Mouse (Mus musculus) liver, embryonic 12.5 days (tissue): ENCODE results near the gene Ntsr1. TPM values are rescaled to one million over a fixed set of nuclear protein-coding genes. Genes with fewer than 3 reads are reported as not detected.

ENCODE experiments used
- ATAC-seq: fragments of 200-750 bp; cut with Nextera tagmentation; 2 replicates; pipeline ENCODE4 v1.8.0; 2017; ENCODE audit warnings: moderate number of reproducible peaks, mild to moderate bottlenecking, moderate library complexity
- H3K27ac ChIP-seq: fragments of 300-500 bp; sonication (generic); 2 replicates; pipeline ENCODE4 v1.5.1; 2016; ENCODE audit warnings: mild to moderate bottlenecking
- H3K27me3 ChIP-seq: fragments of 300-500 bp; sonication (generic); replicated peaks from 2 replicates; pipeline ENCODE4 v1.6.1; 2016; ENCODE audit warnings: mild to moderate bottlenecking, moderate library complexity
- H3K36me3 ChIP-seq: fragments of 300-500 bp; sonication (generic); 2 replicates; pipeline ENCODE4 v1.6.1; 2016; ENCODE audit warnings: mild to moderate bottlenecking, moderate library complexity
- H3K4me1 ChIP-seq: fragments of 300-500 bp; sonication (generic); 2 replicates; pipeline ENCODE4 v1.6.1; 2016
- H3K4me2 ChIP-seq: fragments of 300-500 bp; sonication (generic); 2 replicates; pipeline ENCODE4 v1.6.1; 2016; ENCODE audit warnings: mild to moderate bottlenecking, moderate library complexity
- H3K4me3 ChIP-seq: fragments of 300-500 bp; sonication (generic); 2 replicates; pipeline ENCODE4 v1.5.1; 2016; ENCODE audit warnings: mild to moderate bottlenecking, moderate library complexity
- H3K9ac ChIP-seq: fragments of 300-500 bp; sonication (generic); 2 replicates; pipeline ENCODE4 v1.6.1; 2016; ENCODE audit warnings: mild to moderate bottlenecking, moderate library complexity
- H3K9me3 ChIP-seq: fragments of 300-500 bp; sonication (generic); replicated peaks from 2 replicates; pipeline ENCODE4 v1.6.1; 2016; ENCODE audit warnings: mild to moderate bottlenecking, moderate library complexity
- WGBS: fragments of 180-500 bp; shearing (Covaris S2); methylation state at CpG from one replicate; pipeline ENCODE4 v1.1.7; 2016; ENCODE audit not compliant: insufficient replicate concordance; 5-methylcytosine and 5-hydroxymethylcytosine counted together
- polyA plus RNA-seq: library from polyadenylated mRNA; unstranded; fragments of >200 nt; fragmentation: Nextera tagmentation; extraction: Ambion mirVana; gene quantifications from 2 replicates; pipeline ENCODE4 v1.2.1, GENCODE M21; 2016

The Ntsr1 gene
- polyA plus RNA-seq, 1 experiment from 2014 or later: 0.12 TPM

- WGBS: 38% methylated on average over 3 of the region's 3 CpGs
- Histone ChIP-seq H3K9ac (no peak overlapping the region), H3K36me3 (no peaks in the 10 kb centered on the region), H3K4me2 (no peak overlapping the region), H3K27me3 (peaks cover 4% of the 10 kb centered on the region; the same call in 1 of the 2 replicates), H3K27ac (no peak overlapping the region), H3K9me3 (no peaks in the 10 kb centered on the region), H3K4me1 (no peaks in the 10 kb centered on the region), H3K4me3 (no peak overlapping the region)
- no peak for ATAC-seq
These were observed 69.4 kb downstream of the Ntsr1 start for GRCm38 (mm10) chr2:180569028-180569643.

GRCm38 (mm10) chr2:180576482-180576881 lies 76.7 kb downstream of the Ntsr1 start:
- ATAC-seq: no peak
- 44% methylated on average over 4 of the region's 4 CpGs for WGBS
- Histone ChIP-seq H3K4me3 (no peak overlapping the region), H3K27me3 (peaks cover 32% of the 10 kb centered on the region), H3K36me3 (no peaks in the 10 kb centered on the region), H3K9me3 (no peaks in the 10 kb centered on the region), H3K9ac (no peak overlapping the region), H3K27ac (no peak overlapping the region), H3K4me2 (no peak overlapping the region), H3K4me1 (no peaks in the 10 kb centered on the region)

GRCm38 (mm10) chr2:180578686-180579085 lies 78.9 kb downstream of the Ntsr1 start:
- ATAC-seq: no peak
- no peak overlapping the region for H3K4me3 ChIP-seq
- peaks cover 32% of the 10 kb centered on the region for H3K27me3 ChIP-seq
- WGBS: 13% methylated on average over 3 of the region's 3 CpGs
- H3K27ac ChIP-seq: no peak overlapping the region
- H3K9ac ChIP-seq: no peak overlapping the region
- H3K36me3 ChIP-seq: no peaks in the 10 kb centered on the region
- H3K4me2 ChIP-seq: no peak overlapping the region
- H3K9me3 ChIP-seq: no peaks in the 10 kb centered on the region
- peaks cover 14% of the 10 kb centered on the region for H3K4me1 ChIP-seq

- Histone ChIP-seq H3K9ac (no peak within 1 kb of the TSS; the same call in 1 of the 2 replicates), H3K4me2 (peak within 1 kb of the TSS; percentile 99), H3K27me3 (peaks cover 23% of the 10 kb centered on the region; the same call in 1 of the 2 replicates), H3K27ac (no peak within 1 kb of the TSS), H3K4me1 (peaks cover 20% of the 10 kb centered on the region), H3K9me3 (no peaks in the 10 kb centered on the region), H3K4me3 (no peak within 1 kb of the TSS), H3K36me3 (peaks cover 19% of the 10 kb centered on the region)
- no peak for ATAC-seq
- WGBS: 64% methylated on average over 3 of the region's 3 CpGs
These were observed 81.2 kb downstream of the Ntsr1 start, which contains the start of gene Mrgbp for GRCm38 (mm10) chr2:180581002-180581401. Gene Mrgbp, plus strand, starts transcription at chr2:180581304.

- Histone ChIP-seq H3K4me3 (peak overlapping the region; percentile 87), H3K9me3 (no peaks in the 10 kb centered on the region), H3K27ac (peak overlapping the region; percentile 80), H3K4me1 (peaks cover 20% of the 10 kb centered on the region), H3K4me2 (peak overlapping the region; percentile 99), H3K36me3 (peaks cover 32% of the 10 kb centered on the region), H3K9ac (peak overlapping the region; percentile 96), H3K27me3 (peaks cover 21% of the 10 kb centered on the region; the same call in 1 of the 2 replicates)
- WGBS: 3% methylated on average over 54 of the region's 57 CpGs
- peak; percentile 82 for ATAC-seq
These were observed 82.8 kb downstream of the Ntsr1 start for GRCm38 (mm10) chr2:180582481-180583153.

- Histone ChIP-seq H3K4me3 (peak overlapping the region; percentile 87), H3K27ac (peak overlapping the region; percentile 80; the same call in 1 of the 2 replicates), H3K4me2 (peak overlapping the region; percentile 99), H3K9ac (peak overlapping the region; percentile 96), H3K27me3 (peaks cover 21% of the 10 kb centered on the region; the same call in 1 of the 2 replicates), H3K4me1 (peaks cover 20% of the 10 kb centered on the region), H3K36me3 (peaks cover 32% of the 10 kb centered on the region), H3K9me3 (no peaks in the 10 kb centered on the region)
- 19% methylated on average over 6 of the region's 7 CpGs for WGBS
- peak; percentile 23; the same call in 1 of the 2 replicates for ATAC-seq
These were observed 83.4 kb downstream of the Ntsr1 start for GRCm38 (mm10) chr2:180583154-180583507.

GRCm38 (mm10) chr2:180588736-180589122 lies 89.0 kb downstream of the Ntsr1 start:
- Histone ChIP-seq H3K4me1 (peaks cover 25% of the 10 kb centered on the region), H3K9me3 (no peaks in the 10 kb centered on the region), H3K9ac (peak overlapping the region; percentile 94), H3K36me3 (peaks cover 63% of the 10 kb centered on the region), H3K4me3 (peak overlapping the region; percentile 97), H3K4me2 (peak overlapping the region; percentile 89), H3K27ac (peak overlapping the region; percentile 85), H3K27me3 (no peaks in the 10 kb centered on the region)
- 41% methylated on average over 6 of the region's 6 CpGs for WGBS
- no peak; the same call in 1 of the 2 replicates for ATAC-seq

- Histone ChIP-seq H3K4me3 (peak within 1 kb of the TSS; percentile 97), H3K4me1 (peaks cover 20% of the 10 kb centered on the region), H3K9ac (peak within 1 kb of the TSS; percentile 94), H3K4me2 (peak within 1 kb of the TSS; percentile 89), H3K27me3 (no peaks in the 10 kb centered on the region), H3K27ac (peak within 1 kb of the TSS; percentile 85), H3K9me3 (no peaks in the 10 kb centered on the region), H3K36me3 (peaks cover 65% of the 10 kb centered on the region)
- ATAC-seq: peak; percentile 88
- under 1% methylated on average over 67 of the region's 67 CpGs for WGBS
These were observed 89.5 kb downstream of the Ntsr1 start, which contains the start of gene Ogfr for GRCm38 (mm10) chr2:180589123-180589831. Gene Ogfr, plus strand, starts transcription at chr2:180589245.

Other genes with a start within 250 kb of the Ntsr1 start
- gene Rps21, start 242.6 kb upstream of the Ntsr1 start, polyA plus RNA-seq: 560 and 561 TPM in 2 replicates
- gene Cables2, start 226.5 kb upstream of the Ntsr1 start, polyA plus RNA-seq: 9.6 and 10.4 TPM in 2 replicates
- not detected in 2 replicates for gene Rbbp8nl, start 210.1 kb upstream of the Ntsr1 start, polyA plus RNA-seq
- gene Gata5, start 165.3 kb upstream of the Ntsr1 start, polyA plus RNA-seq: 3.0 and 3.1 TPM in 2 replicates
- 1.0 and 1.4 TPM in 2 replicates for gene Slco4a1, start 43.7 kb upstream of the Ntsr1 start, polyA plus RNA-seq
- 15.2 and 15.6 TPM in 2 replicates for gene Mrgbp, start 81.3 kb downstream of the Ntsr1 start, polyA plus RNA-seq
- gene Ogfr, start 89.3 kb downstream of the Ntsr1 start, polyA plus RNA-seq: 31.6 and 32.5 TPM in 2 replicates
- gene Col9a3, start 97.8 kb downstream of the Ntsr1 start, polyA plus RNA-seq: 2.4 and 2.9 TPM in 2 replicates
- gene Tcfl5, start 142.7 kb downstream of the Ntsr1 start, polyA plus RNA-seq: 0.08 and 0.26 TPM in 2 replicates
- gene Dido1, start 210.0 kb downstream of the Ntsr1 start, polyA plus RNA-seq: 20.6 and 21.5 TPM in 2 replicates
- 102 and 111 TPM in 2 replicates for gene Gid8, start 210.1 kb downstream of the Ntsr1 start, polyA plus RNA-seq
- 4.3 and 4.9 TPM in 2 replicates for gene Slc17a9, start 225.3 kb downstream of the Ntsr1 start, polyA plus RNA-seq